Mouse (Mus musculus) NIH3T3 (cell line): ENCODE measurements around the gene Cdkn1a.
"Not testable (repeated sequence)": the region's sequence is repeated elsewhere in the genome, so short reads cannot be mapped to it uniquely, and the experiment has no call there.

Experiments used
- DNase-seq: peaks from one replicate; pipeline ENCODE4 v3.0.0-alpha.2; 2012; ENCODE audit warnings: low read depth

Cdkn1a gene

DNA sequence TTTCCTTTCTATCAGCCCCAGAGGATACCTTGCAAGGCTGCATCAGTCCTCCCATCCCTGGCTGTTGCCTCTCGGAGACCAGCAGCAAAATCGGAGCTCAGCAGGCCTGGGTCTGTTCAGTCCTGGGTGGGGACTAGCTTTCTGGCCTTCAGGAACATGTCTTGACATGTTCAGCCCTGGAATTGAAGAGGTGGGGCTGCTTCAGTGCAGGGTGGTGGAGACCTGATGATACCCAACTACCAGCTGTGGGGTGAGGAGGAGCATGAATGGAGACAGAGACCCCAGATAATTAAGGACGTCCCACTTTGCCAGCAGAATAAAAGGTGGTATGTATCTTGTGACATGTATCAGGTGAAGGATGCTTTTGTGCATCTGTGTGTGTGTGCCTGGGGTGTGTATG lies at the start of gene Cdkn1a:
TSS of gene Cdkn1a (plus strand) at position 201 of the 400 bp plus-strand sequence.
- DNase-seq = peak; percentile 30

GRCm38 (mm10) chr17:29041632-29042031 lies 49.1 kb upstream of the Cdkn1a start:
- DNase-seq = not testable (repeated sequence)

DNA sequence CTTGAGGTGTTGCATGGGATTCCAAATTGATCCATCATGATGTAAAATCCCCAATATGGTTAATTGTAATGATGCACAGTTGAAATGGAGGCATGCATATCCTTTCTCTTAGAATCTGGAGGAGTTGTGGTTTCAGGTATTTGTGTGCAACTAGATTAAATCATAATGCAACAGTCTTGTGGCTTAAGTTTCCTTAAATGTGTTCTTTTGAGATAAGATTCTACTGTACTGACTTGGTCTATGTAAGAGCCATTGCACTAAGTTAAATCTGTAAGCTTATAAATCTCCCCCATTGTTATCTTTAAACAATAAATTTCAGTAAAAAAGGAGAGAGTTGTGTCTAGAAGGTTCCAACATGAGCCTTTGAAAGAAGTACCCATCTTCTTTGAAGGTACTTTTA lies 48.2 kb upstream of the Cdkn1a start:
- no peak for DNase-seq

DNA sequence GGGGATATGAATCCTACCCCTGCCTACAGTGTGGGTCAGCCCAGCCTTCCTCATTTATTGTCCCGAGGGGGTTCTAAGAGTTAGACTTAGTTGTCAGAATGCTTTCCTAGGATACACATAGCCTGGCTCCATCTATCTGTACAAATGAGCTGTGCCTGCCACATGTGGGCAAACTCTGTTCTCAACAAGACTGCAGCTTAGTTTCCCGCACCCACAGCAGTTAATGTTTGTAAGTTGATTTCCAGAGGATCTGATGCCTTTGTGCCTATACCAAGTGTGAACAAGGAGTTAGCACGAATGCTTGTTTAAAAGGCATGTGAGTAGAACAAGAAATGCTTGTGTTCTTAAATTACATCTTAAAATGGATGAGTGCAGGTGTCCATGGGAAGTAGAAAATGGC lies 47.2 kb upstream of the Cdkn1a start:
- DNase-seq = no peak

- no peak for DNase-seq
Observed at GRCm38 (mm10) chr17:29044146-29044924, 46.4 kb upstream of the Cdkn1a start.

- peak; percentile 77 for DNase-seq
Observed at GRCm38 (mm10) chr17:29044925-29045319, 45.9 kb upstream of the Cdkn1a start.

DNA sequence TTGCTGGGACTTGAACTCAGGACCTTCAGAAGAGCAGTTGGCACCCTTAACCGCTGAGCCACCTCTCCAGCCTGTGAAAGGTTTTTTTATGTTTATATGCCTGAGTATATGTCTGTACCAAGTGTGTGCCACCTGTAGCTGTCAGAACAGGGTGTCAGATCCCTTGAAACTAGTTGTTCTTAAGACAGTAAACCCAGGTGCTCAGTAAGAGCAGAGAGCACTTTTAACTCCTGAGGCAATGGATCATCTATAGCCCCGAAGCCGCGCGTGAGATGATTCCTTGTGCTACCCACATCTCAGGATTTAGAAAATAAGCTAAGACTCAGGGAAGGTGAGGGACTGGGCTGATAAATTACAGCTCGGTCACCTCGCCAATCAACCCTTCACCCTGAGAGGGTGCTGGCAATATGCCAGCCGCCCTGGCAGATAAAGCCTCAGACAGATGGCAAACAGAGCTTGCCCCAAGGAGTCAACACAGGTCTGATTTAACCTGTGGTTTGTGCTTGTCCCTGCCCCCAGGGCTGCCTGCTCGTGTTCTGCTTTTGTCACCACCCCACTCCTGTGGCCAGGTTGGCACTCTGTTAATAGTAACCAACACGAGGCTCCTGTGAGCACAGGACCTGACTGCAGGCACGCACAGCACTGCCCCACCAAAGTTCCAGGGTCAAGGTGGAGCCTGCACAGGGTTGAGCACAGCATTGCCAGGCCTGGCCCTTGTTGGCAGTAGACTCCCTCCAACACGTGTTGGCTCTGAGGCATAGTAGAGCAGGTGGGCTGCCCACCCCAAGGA lies 44.8 kb upstream of the Cdkn1a start:
- peak; percentile 48 for DNase-seq

DNA sequence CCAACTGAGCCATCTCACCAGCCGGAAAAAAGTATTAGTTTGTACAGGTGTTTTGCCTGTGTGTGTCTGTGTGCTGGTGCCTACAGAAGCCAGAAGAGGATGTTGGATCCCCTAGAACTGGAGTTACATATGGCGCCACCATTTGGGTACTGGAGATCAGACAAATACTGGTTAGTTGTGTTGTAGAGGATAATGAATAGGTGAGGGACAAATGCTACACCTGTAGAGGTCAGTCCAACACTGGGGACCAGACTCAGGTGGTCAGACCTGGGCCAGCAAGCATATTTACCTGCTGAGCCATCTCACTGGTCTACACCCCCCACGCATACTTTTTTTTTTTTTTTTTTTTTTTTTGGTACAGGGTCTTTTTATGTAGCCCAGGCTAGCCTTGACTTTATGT lies 43.9 kb upstream of the Cdkn1a start:
- no peak for DNase-seq

GRCm38 (mm10) chr17:29047697-29048514 lies 42.9 kb upstream of the Cdkn1a start:
- no peak for DNase-seq

DNA sequence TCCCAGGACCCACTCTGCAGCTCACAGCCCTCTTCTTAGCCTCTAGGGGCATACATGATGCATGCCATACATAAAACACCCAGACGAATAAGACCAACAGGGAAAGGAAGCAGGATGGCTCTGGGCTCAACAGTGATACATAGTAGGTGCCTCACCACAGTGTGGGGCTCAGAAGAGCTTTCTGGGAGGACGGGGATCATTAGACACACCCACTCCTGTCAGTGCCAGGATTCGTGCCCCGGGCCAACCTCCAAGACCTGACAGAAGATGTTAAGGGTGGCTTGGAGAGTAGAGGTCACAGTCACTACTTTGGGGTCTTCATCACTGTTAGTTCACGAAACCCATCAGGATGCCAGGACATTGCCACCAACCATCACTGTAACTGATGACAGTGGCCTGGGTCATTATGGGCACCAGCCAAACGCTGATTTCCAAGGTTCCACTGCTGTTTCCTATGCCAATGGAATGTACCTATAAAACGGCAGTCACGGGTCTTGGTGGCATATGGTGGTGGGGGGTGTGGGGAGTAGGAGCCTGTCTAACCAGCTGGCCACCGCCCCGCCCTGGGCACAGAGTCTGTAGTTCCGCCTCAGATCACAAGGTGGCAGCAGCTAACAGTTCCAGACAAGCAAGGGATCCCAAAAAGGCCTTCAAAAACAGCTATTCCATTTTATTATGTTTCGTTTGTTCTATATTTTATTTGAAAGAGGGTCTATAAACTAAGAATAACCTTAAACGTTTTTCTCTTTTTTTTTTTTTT lies 41.8 kb upstream of the Cdkn1a start:
- peak; percentile 92 for DNase-seq

- no peak for DNase-seq
Observed at GRCm38 (mm10) chr17:29049508-29049889, 41.3 kb upstream of the Cdkn1a start.

- no peak for DNase-seq
Observed at GRCm38 (mm10) chr17:29049923-29050322, 40.9 kb upstream of the Cdkn1a start.

DNA sequence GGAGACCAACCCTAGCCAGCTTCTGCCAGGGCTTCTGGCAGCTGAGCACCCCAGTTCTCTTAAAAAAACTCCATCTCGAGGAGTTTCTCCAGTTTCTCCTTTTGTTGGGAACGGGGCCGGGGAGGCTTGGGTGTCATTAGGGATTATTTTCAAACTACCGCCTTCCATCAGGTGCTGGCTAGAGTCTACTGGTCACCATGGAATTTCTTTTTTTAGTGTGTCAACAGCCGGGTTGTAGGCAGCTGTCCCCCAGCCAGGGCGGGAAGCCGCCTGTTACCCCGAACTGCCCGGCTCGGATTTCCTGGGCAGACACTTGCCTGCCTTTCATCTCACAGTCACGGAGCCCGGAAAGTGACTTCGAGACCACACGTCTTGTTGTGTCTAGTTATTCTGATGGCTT lies 40.0 kb upstream of the Cdkn1a start:
- no peak for DNase-seq

DNA sequence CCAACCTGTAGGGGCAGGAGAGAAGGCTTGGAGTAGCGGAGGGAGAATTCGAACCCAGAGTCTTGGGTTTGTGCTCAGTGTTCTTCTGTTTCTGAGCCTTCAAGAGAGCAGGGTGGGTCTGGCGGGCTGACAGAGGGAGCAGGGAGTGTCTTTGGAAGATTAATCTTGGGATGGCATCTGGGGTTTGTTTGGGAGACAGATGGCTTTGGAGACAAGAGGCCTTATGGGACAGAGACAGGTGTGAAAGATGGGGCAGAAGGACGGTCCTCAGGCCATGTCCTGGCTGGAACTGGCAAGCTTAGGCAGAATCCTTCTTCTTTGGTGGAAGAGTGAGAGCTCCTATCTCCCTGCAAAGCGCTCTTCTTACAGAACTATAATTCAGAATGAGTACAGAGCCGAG lies 37.7 kb upstream of the Cdkn1a start:
- no peak for DNase-seq

- DNase-seq = peak; percentile 77
Observed at GRCm38 (mm10) chr17:29053841-29054240, 36.9 kb upstream of the Cdkn1a start.

- DNase-seq = no peak
Observed at GRCm38 (mm10) chr17:29054429-29054828, 36.3 kb upstream of the Cdkn1a start.

DNA sequence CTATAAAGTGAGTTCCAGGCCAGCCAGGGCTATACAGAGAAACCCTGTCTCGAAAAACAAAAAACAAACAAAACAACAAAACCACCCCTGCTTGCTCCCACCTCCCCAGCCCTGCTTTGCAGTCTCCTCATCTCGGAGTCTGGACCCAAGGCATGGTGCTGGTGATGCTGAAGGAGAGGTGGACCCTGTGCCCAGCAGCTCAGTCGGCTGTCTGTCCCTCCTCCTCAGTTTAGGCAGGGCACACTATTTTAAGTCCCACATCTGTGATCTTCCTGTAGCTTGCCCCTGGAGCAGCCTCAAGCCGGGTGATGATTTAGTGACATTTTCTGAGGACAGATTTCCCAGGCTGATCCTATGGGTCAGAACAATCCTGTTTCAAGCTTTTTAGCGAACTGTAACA lies 35.2 kb upstream of the Cdkn1a start:
- no peak for DNase-seq

- DNase-seq = no peak
Observed at GRCm38 (mm10) chr17:29056207-29056606, 34.6 kb upstream of the Cdkn1a start.

GRCm38 (mm10) chr17:29056699-29057151 lies 34.1 kb upstream of the Cdkn1a start:
- no peak for DNase-seq

GRCm38 (mm10) chr17:29057361-29057890 lies 33.4 kb upstream of the Cdkn1a start:
- no peak for DNase-seq

- peak; percentile 41 for DNase-seq
Observed at GRCm38 (mm10) chr17:29057961-29058360, 32.8 kb upstream of the Cdkn1a start.
